Mouse (Mus musculus): Measurements from ENCODE around the gene Hmgcs2.

Gene Hmgcs2

GRCm38 (mm10) chr3:98339097-98339705 is 59.0 kb downstream of the Hmgcs2 start:
- peak; percentile 34 for DNase-seq (ENCODE audit: low spot score)

- peak; percentile 51 for DNase-seq (ENCODE audit: low spot score)
Measured at GRCm38 (mm10) chr3:98339706-98340109, 59.5 kb downstream of the Hmgcs2 start, which contains the start of gene Phgdh. TSS of gene Phgdh (minus strand) at chr3:98339990.

- DNase-seq (ENCODE audit: low spot score) = no peak
Measured at GRCm38 (mm10) chr3:98340818-98341594, 60.8 kb downstream of the Hmgcs2 start.

GRCm38 (mm10) chr3:98343235-98343634 is 63.0 kb downstream of the Hmgcs2 start:
- no peak for DNase-seq (ENCODE audit: low spot score)

GRCm38 (mm10) chr3:98348106-98348505 is 67.9 kb downstream of the Hmgcs2 start:
- no peak for DNase-seq (ENCODE audit: low spot score)

- no peak for DNase-seq (ENCODE audit: low spot score)
Measured at GRCm38 (mm10) chr3:98348705-98349104, 68.5 kb downstream of the Hmgcs2 start.

GRCm38 (mm10) chr3:98353892-98354291 is 73.7 kb downstream of the Hmgcs2 start:
- peak; percentile 69 for DNase-seq (ENCODE audit: low spot score)

- DNase-seq (ENCODE audit: low spot score) = no peak
Measured at GRCm38 (mm10) chr3:98355344-98356025, 75.2 kb downstream of the Hmgcs2 start.

- no peak for DNase-seq (ENCODE audit: low spot score)
Measured at GRCm38 (mm10) chr3:98356026-98356365, 75.8 kb downstream of the Hmgcs2 start.

GRCm38 (mm10) chr3:98356632-98357370 is 76.6 kb downstream of the Hmgcs2 start:
- DNase-seq (ENCODE audit: low spot score) = no peak
